Mouse (Mus musculus): Measurements from ENCODE around the gene Olfr384. TPM values are rescaled to one million over a fixed set of nuclear protein-coding genes. Genes with fewer than 3 reads are reported as not detected.
"Not testable (repeated sequence)": the region's sequence is repeated elsewhere in the genome, so short reads cannot be mapped to it uniquely, and the experiment has no call there.

Olfr384 gene
- polyA plus RNA-seq (2015; fragmentation: Nextera tagmentation; extraction: Ambion mirVana), result not detected in 2 replicates

- Histone ChIP-seq H3K9me3 (ENCODE audit: low read length) (no peaks in the 10 kb centered on the region), H3K4me2 (replicated peaks; ENCODE audit: low read depth, low read length) (no peak within 1 kb of the TSS), H3K27me3 (ENCODE audit: insufficient read depth, low read length) (no peaks in the 10 kb centered on the region), H3K9ac (replicated peaks; ENCODE audit: low read length) (no peak within 1 kb of the TSS), H3K36me3 (ENCODE audit: insufficient read depth, low read length) (no peaks in the 10 kb centered on the region), H3K27ac (ENCODE audit: low read length) (no peak within 1 kb of the TSS), H3K4me3 (ENCODE audit: low read length) (no peak within 1 kb of the TSS), H3K4me1 (ENCODE audit: insufficient read depth, low read length) (no peaks in the 10 kb centered on the region)
- no peak for ATAC-seq (ENCODE audit: low FRiP score, low TSS enrichment)
Observed at GRCm38 (mm10) chr11:73598294-73598693, at the start of gene Olfr384. Olfr384 (plus strand) TSS chr11:73598594.

GRCm38 (mm10) chr11:73579871-73580270, 18.5 kb upstream of the Olfr384 start:
- ATAC-seq (ENCODE audit: low FRiP score, low TSS enrichment), result no peak

GRCm38 (mm10) chr11:73583188-73583587, 15.2 kb upstream of the Olfr384 start:
- not testable (repeated sequence) for ATAC-seq (ENCODE audit: low FRiP score, low TSS enrichment); H3K9me3 ChIP-seq (ENCODE audit: low read length); H3K27ac ChIP-seq (ENCODE audit: low read length); H3K4me2 ChIP-seq (replicated peaks; ENCODE audit: low read depth, low read length); H3K4me1 ChIP-seq (ENCODE audit: insufficient read depth, low read length); H3K9ac ChIP-seq (replicated peaks; ENCODE audit: low read length); H3K36me3 ChIP-seq (ENCODE audit: insufficient read depth, low read length); H3K27me3 ChIP-seq (ENCODE audit: insufficient read depth, low read length); H3K4me3 ChIP-seq (ENCODE audit: low read length)
- 92% methylated on average over 1 of the region's 1 CpGs for WGBS

More at GRCm38 (mm10) chr11:73579871-73580270, 18.5 kb upstream of the Olfr384 start:
- no peak overlapping the region for H3K9ac ChIP-seq (replicated peaks; ENCODE audit: low read length)
- H3K4me1 ChIP-seq (ENCODE audit: insufficient read depth, low read length), result no peaks in the 10 kb centered on the region
- no peaks in the 10 kb centered on the region for H3K9me3 ChIP-seq (ENCODE audit: low read length)
- no peak overlapping the region for H3K4me3 ChIP-seq (ENCODE audit: low read length)
- no peak overlapping the region for H3K4me2 ChIP-seq (replicated peaks; ENCODE audit: low read depth, low read length)
- no peaks in the 10 kb centered on the region for H3K36me3 ChIP-seq (ENCODE audit: insufficient read depth, low read length)
- no peaks in the 10 kb centered on the region for H3K27me3 ChIP-seq (ENCODE audit: insufficient read depth, low read length)
- no peak overlapping the region for H3K27ac ChIP-seq (ENCODE audit: low read length)

GRCm38 (mm10) chr11:73592908-73593307, 5.5 kb upstream of the Olfr384 start, which contains the start of gene Olfr385:
Olfr385 (minus strand) TSS chr11:73593008.
- no peak within 1 kb of the TSS for H3K4me3 ChIP-seq (ENCODE audit: low read length)
- no peaks in the 10 kb centered on the region for H3K9me3 ChIP-seq (ENCODE audit: low read length)
- no peak for ATAC-seq (ENCODE audit: low FRiP score, low TSS enrichment)
- no peaks in the 10 kb centered on the region for H3K4me1 ChIP-seq (ENCODE audit: insufficient read depth, low read length)
- H3K27ac ChIP-seq (ENCODE audit: low read length), result no peak within 1 kb of the TSS
- H3K9ac ChIP-seq (replicated peaks; ENCODE audit: low read length), result no peak within 1 kb of the TSS
- no peak within 1 kb of the TSS for H3K4me2 ChIP-seq (replicated peaks; ENCODE audit: low read depth, low read length)
- H3K36me3 ChIP-seq (ENCODE audit: insufficient read depth, low read length), result no peaks in the 10 kb centered on the region
- H3K27me3 ChIP-seq (ENCODE audit: insufficient read depth, low read length), result no peaks in the 10 kb centered on the region

Other genes starting within 250 kb of the Olfr384 start
- gene Olfr20, start 247.8 kb upstream of the Olfr384 start, polyA plus RNA-seq (2015; fragmentation: Nextera tagmentation; extraction: Ambion mirVana), result not detected in 2 replicates
- not detected in 2 replicates for gene Olfr376, start 227.3 kb upstream of the Olfr384 start, polyA plus RNA-seq (2015; fragmentation: Nextera tagmentation; extraction: Ambion mirVana)
- gene Olfr1, start 199.0 kb upstream of the Olfr384 start, polyA plus RNA-seq (2015; fragmentation: Nextera tagmentation; extraction: Ambion mirVana), result not detected in 2 replicates
- gene Olfr378, start 170.1 kb upstream of the Olfr384 start, polyA plus RNA-seq (2015; fragmentation: Nextera tagmentation; extraction: Ambion mirVana), result not detected in 2 replicates
- not detected in 2 replicates for gene Olfr380, start 141.1 kb upstream of the Olfr384 start, polyA plus RNA-seq (2015; fragmentation: Nextera tagmentation; extraction: Ambion mirVana)
- not detected in 2 replicates for gene Olfr381, start 107.0 kb upstream of the Olfr384 start, polyA plus RNA-seq (2015; fragmentation: Nextera tagmentation; extraction: Ambion mirVana)
- not detected in 2 replicates for gene Olfr382, start 81.4 kb upstream of the Olfr384 start, polyA plus RNA-seq (2015; fragmentation: Nextera tagmentation; extraction: Ambion mirVana)
- not detected in 2 replicates for gene Olfr385, start 5.6 kb upstream of the Olfr384 start, polyA plus RNA-seq (2015; fragmentation: Nextera tagmentation; extraction: Ambion mirVana)
- not detected in 2 replicates for gene Zfp735, start 90.2 kb downstream of the Olfr384 start, polyA plus RNA-seq (2015; fragmentation: Nextera tagmentation; extraction: Ambion mirVana)
- not detected in 2 replicates for gene Olfr389, start 182.1 kb downstream of the Olfr384 start, polyA plus RNA-seq (2015; fragmentation: Nextera tagmentation; extraction: Ambion mirVana)
- gene Olfr390, start 184.4 kb downstream of the Olfr384 start, polyA plus RNA-seq (2015; fragmentation: Nextera tagmentation; extraction: Ambion mirVana), result not detected in 2 replicates
- gene Olfr391-ps, start 204.5 kb downstream of the Olfr384 start, polyA plus RNA-seq (2015; fragmentation: Nextera tagmentation; extraction: Ambion mirVana), result not detected in 2 replicates
- not detected in 2 replicates for gene Olfr392, start 218.5 kb downstream of the Olfr384 start, polyA plus RNA-seq (2015; fragmentation: Nextera tagmentation; extraction: Ambion mirVana)